Mouse (Mus musculus): ENCODE data around the gene Nthl1. TPM values are rescaled to one million over a fixed set of nuclear protein-coding genes. Genes with fewer than 3 reads are reported as not detected.

Nthl1 gene
- polyA plus RNA-seq, 1 experiment: 4.1 TPM

GRCm38 (mm10) chr17:24638840-24639239 lies 6.4 kb downstream of the Nthl1 start:
- Histone ChIP-seq H3K27ac (ENCODE audit: insufficient read depth, low read depth, low read length) (no peak overlapping the region), H3K4me1 (ENCODE audit: control insufficient read depth, insufficient read depth, low read length) (peaks cover 2% of the 10 kb centered on the region; the same call in 1 of the 2 replicates), H3K4me3 (ENCODE audit: insufficient read depth, low read length) (no peak overlapping the region)
- TF ChIP-seq CTCF (IDR thresholded peaks at IDR 0.05; ENCODE audit: low read depth, low read length) (no peak), POLR2A (IDR thresholded peaks at IDR 0.05; ENCODE audit: borderline replicate concordance, low read depth, low read length) (no peak)

- TF ChIP-seq CTCF (IDR thresholded peaks at IDR 0.05; ENCODE audit: low read depth, low read length): no peak
- no peak for TF ChIP-seq POLR2A (IDR thresholded peaks at IDR 0.05; ENCODE audit: borderline replicate concordance, low read depth, low read length)
- peaks cover 2% of the 10 kb centered on the region; the same call in 1 of the 2 replicates for H3K4me1 ChIP-seq (ENCODE audit: control insufficient read depth, insufficient read depth, low read length)
- H3K4me3 ChIP-seq (ENCODE audit: insufficient read depth, low read length): no peak overlapping the region
- no peak overlapping the region for H3K27ac ChIP-seq (ENCODE audit: insufficient read depth, low read depth, low read length)
Observed at GRCm38 (mm10) chr17:24639571-24639988, 7.1 kb downstream of the Nthl1 start.

GRCm38 (mm10) chr17:24640119-24640518 lies 7.6 kb downstream of the Nthl1 start:
- H3K4me3 ChIP-seq (ENCODE audit: insufficient read depth, low read length): no peak overlapping the region
- no peak for TF ChIP-seq POLR2A (IDR thresholded peaks at IDR 0.05; ENCODE audit: borderline replicate concordance, low read depth, low read length)
- no peak for TF ChIP-seq CTCF (IDR thresholded peaks at IDR 0.05; ENCODE audit: low read depth, low read length)
- no peak overlapping the region for H3K27ac ChIP-seq (ENCODE audit: insufficient read depth, low read depth, low read length)
- H3K4me1 ChIP-seq (ENCODE audit: control insufficient read depth, insufficient read depth, low read length): peaks cover 2% of the 10 kb centered on the region; the same call in 1 of the 2 replicates

GRCm38 (mm10) chr17:24640581-24640980 lies 8.1 kb downstream of the Nthl1 start:
- no peak for TF ChIP-seq POLR2A (IDR thresholded peaks at IDR 0.05; ENCODE audit: borderline replicate concordance, low read depth, low read length)
- no peak for TF ChIP-seq CTCF (IDR thresholded peaks at IDR 0.05; ENCODE audit: low read depth, low read length)
- Histone ChIP-seq H3K4me1 (ENCODE audit: control insufficient read depth, insufficient read depth, low read length) (peaks cover 2% of the 10 kb centered on the region; the same call in 1 of the 2 replicates), H3K27ac (ENCODE audit: insufficient read depth, low read depth, low read length) (no peak overlapping the region), H3K4me3 (ENCODE audit: insufficient read depth, low read length) (no peak overlapping the region)

- no peak for TF ChIP-seq CTCF (IDR thresholded peaks at IDR 0.05; ENCODE audit: low read depth, low read length)
- no peak for TF ChIP-seq POLR2A (IDR thresholded peaks at IDR 0.05; ENCODE audit: borderline replicate concordance, low read depth, low read length)
- Histone ChIP-seq H3K4me3 (ENCODE audit: insufficient read depth, low read length) (no peak overlapping the region), H3K4me1 (ENCODE audit: control insufficient read depth, insufficient read depth, low read length) (no peaks in the 10 kb centered on the region)
Observed at GRCm38 (mm10) chr17:24641944-24642343, 9.5 kb downstream of the Nthl1 start.

GRCm38 (mm10) chr17:24642791-24643343 lies 10.4 kb downstream of the Nthl1 start:
- H3K4me3 ChIP-seq (ENCODE audit: insufficient read depth, low read length): no peak overlapping the region
- H3K27ac ChIP-seq (ENCODE audit: insufficient read depth, low read depth, low read length): no peak overlapping the region
- TF ChIP-seq POLR2A (IDR thresholded peaks at IDR 0.05; ENCODE audit: borderline replicate concordance, low read depth, low read length): no peak
- no peak for TF ChIP-seq CTCF (IDR thresholded peaks at IDR 0.05; ENCODE audit: low read depth, low read length)
- H3K4me1 ChIP-seq (ENCODE audit: control insufficient read depth, insufficient read depth, low read length): no peaks in the 10 kb centered on the region

More at GRCm38 (mm10) chr17:24641944-24642343, 9.5 kb downstream of the Nthl1 start:
- H3K27ac ChIP-seq (ENCODE audit: insufficient read depth, low read depth, low read length): no peak overlapping the region

- no peak for TF ChIP-seq POLR2A (IDR thresholded peaks at IDR 0.05; ENCODE audit: borderline replicate concordance, low read depth, low read length)
- TF ChIP-seq CTCF (IDR thresholded peaks at IDR 0.05; ENCODE audit: low read depth, low read length): no peak
- no peak overlapping the region for H3K4me3 ChIP-seq (ENCODE audit: insufficient read depth, low read length)
- H3K4me1 ChIP-seq (ENCODE audit: control insufficient read depth, insufficient read depth, low read length): no peaks in the 10 kb centered on the region
- no peak overlapping the region for H3K27ac ChIP-seq (ENCODE audit: insufficient read depth, low read depth, low read length)
Observed at GRCm38 (mm10) chr17:24644030-24644715, 11.7 kb downstream of the Nthl1 start.

GRCm38 (mm10) chr17:24644875-24645721 lies 12.6 kb downstream of the Nthl1 start:
- TF ChIP-seq POLR2A (IDR thresholded peaks at IDR 0.05; ENCODE audit: borderline replicate concordance, low read depth, low read length): no peak
- TF ChIP-seq CTCF (IDR thresholded peaks at IDR 0.05; ENCODE audit: low read depth, low read length): no peak
- no peak overlapping the region for H3K27ac ChIP-seq (ENCODE audit: insufficient read depth, low read depth, low read length)
- peaks cover 4% of the 10 kb centered on the region; the same call in 1 of the 2 replicates for H3K4me1 ChIP-seq (ENCODE audit: control insufficient read depth, insufficient read depth, low read length)
- no peak overlapping the region for H3K4me3 ChIP-seq (ENCODE audit: insufficient read depth, low read length)

- H3K4me3 ChIP-seq (ENCODE audit: insufficient read depth, low read length): no peak overlapping the region
- peaks cover 8% of the 10 kb centered on the region for H3K4me1 ChIP-seq (ENCODE audit: control insufficient read depth, insufficient read depth, low read length)
- TF ChIP-seq POLR2A (IDR thresholded peaks at IDR 0.05; ENCODE audit: borderline replicate concordance, low read depth, low read length) (no peak), CTCF (IDR thresholded peaks at IDR 0.05; ENCODE audit: low read depth, low read length) (no peak)
- no peak overlapping the region for H3K27ac ChIP-seq (ENCODE audit: insufficient read depth, low read depth, low read length)
Observed at GRCm38 (mm10) chr17:24645916-24646315, 13.4 kb downstream of the Nthl1 start.
